Mouse (Mus musculus): ENCODE measurements around the gene Gpbp1. TPM values are rescaled to one million over a fixed set of nuclear protein-coding genes. Genes with fewer than 3 reads are reported as not detected.

The Gpbp1 gene
- total and polyA plus RNA-seq, 3 experiments: 4.4 to 50.9 (median 49.1) TPM

- Histone ChIP-seq H3K36me3 (ENCODE audit: control insufficient read depth, insufficient read depth, low read length) (no peaks in the 10 kb centered on the region), H3K79me2 (replicated peaks; ENCODE audit: control insufficient read depth, insufficient read depth, low read length) (no peaks in the 10 kb centered on the region), H3K9ac (ENCODE audit: low read depth, low read length) (no peak overlapping the region), H3K4me1 (ENCODE audit: control insufficient read depth, insufficient read depth, low read length) (peaks cover 1% of the 10 kb centered on the region; the same call in 1 of the 2 replicates), H3K27ac (no peak overlapping the region), H3K27me3 (ENCODE audit: control insufficient read depth, insufficient read depth, low read length) (no peaks in the 10 kb centered on the region), H3K4me3 (no peak overlapping the region)
- TF ChIP-seq CTCF (IDR thresholded peaks at IDR 0.05) (no peak), EP300 (IDR thresholded peaks at IDR 0.05; ENCODE audit: insufficient read depth, low read depth, low read length) (no peak), POLR2A (IDR thresholded peaks at IDR 0.05; ENCODE audit: insufficient read depth, low read depth, low read length) (no peak)
- no peak for DNase-seq
- 52% methylated on average over 9 of the region's 9 CpGs for WGBS
- intact Hi-C loops (cut with DNase I): no loop called here
These were observed 83.0 kb downstream of the Gpbp1 start for GRCm38 (mm10) chr13:111406859-111407389.

DNA sequence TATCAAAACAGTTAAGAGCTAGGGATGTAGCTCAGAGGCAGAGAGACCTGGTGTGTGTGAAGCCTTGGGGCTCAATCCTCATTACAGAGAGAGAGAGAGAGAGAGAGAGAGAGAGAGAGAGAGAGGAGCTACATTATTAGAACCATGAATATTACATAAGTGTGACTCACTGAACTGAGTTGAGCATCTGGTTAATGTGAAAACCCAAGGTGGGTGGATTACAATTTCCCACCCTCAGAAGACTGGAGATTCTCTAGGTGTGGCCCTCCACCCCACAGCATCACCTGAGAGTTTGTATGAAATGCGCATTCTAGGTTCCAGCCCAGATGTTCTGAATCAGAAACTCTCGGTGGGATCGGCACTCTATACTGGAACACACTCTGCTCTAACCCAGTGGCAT is 84.0 kb downstream of the Gpbp1 start:
- WGBS: 85% methylated on average over 3 of the region's 3 CpGs
- no peak for TF ChIP-seq POLR2A (IDR thresholded peaks at IDR 0.05; ENCODE audit: insufficient read depth, low read depth, low read length)
- no peak for TF ChIP-seq CTCF (IDR thresholded peaks at IDR 0.05)
- no peaks in the 10 kb centered on the region for H3K36me3 ChIP-seq (ENCODE audit: control insufficient read depth, insufficient read depth, low read length)
- no peak for DNase-seq
- H3K4me1 ChIP-seq (ENCODE audit: control insufficient read depth, insufficient read depth, low read length): peaks cover 1% of the 10 kb centered on the region; the same call in 1 of the 2 replicates
- H3K27ac ChIP-seq: no peak overlapping the region
- no peak overlapping the region for H3K4me3 ChIP-seq
- no peaks in the 10 kb centered on the region for H3K27me3 ChIP-seq (ENCODE audit: control insufficient read depth, insufficient read depth, low read length)
- intact Hi-C loops (cut with DNase I): no loop called here
- H3K9ac ChIP-seq (ENCODE audit: low read depth, low read length): no peak overlapping the region
- H3K79me2 ChIP-seq (replicated peaks; ENCODE audit: control insufficient read depth, insufficient read depth, low read length): no peaks in the 10 kb centered on the region

GRCm38 (mm10) chr13:111397600-111398151 is 92.2 kb downstream of the Gpbp1 start:
- H3K79me2 ChIP-seq (replicated peaks; ENCODE audit: control insufficient read depth, insufficient read depth, low read length): no peaks in the 10 kb centered on the region
- TF ChIP-seq POLR2A (IDR thresholded peaks at IDR 0.05; ENCODE audit: insufficient read depth, low read depth, low read length): no peak
- TF ChIP-seq EP300 (IDR thresholded peaks at IDR 0.05; ENCODE audit: insufficient read depth, low read depth, low read length): no peak
- no peak for TF ChIP-seq CTCF (IDR thresholded peaks at IDR 0.05)
- H3K4me1 ChIP-seq (ENCODE audit: control insufficient read depth, insufficient read depth, low read length): no peaks in the 10 kb centered on the region
- no peaks in the 10 kb centered on the region for H3K36me3 ChIP-seq (ENCODE audit: control insufficient read depth, insufficient read depth, low read length)
- H3K27me3 ChIP-seq (ENCODE audit: control insufficient read depth, insufficient read depth, low read length): no peaks in the 10 kb centered on the region
- no peak overlapping the region for H3K27ac ChIP-seq
- 25% methylated on average over 5 of the region's 5 CpGs for WGBS
- no peak overlapping the region for H3K4me3 ChIP-seq
- intact Hi-C loops (cut with DNase I): no loop called here
- no peak overlapping the region; the same call in 1 of the 2 replicates for H3K9ac ChIP-seq (ENCODE audit: low read depth, low read length)
- DNase-seq: no peak

- H3K27me3 ChIP-seq (ENCODE audit: control insufficient read depth, insufficient read depth, low read length): no peaks in the 10 kb centered on the region
- no peak for TF ChIP-seq EP300 (IDR thresholded peaks at IDR 0.05; ENCODE audit: insufficient read depth, low read depth, low read length)
- TF ChIP-seq POLR2A (IDR thresholded peaks at IDR 0.05; ENCODE audit: insufficient read depth, low read depth, low read length): no peak
- no peak for TF ChIP-seq CTCF (IDR thresholded peaks at IDR 0.05)
- intact Hi-C loops (cut with DNase I): no loop called here
- WGBS: 53% methylated on average over 7 of the region's 7 CpGs
- H3K4me1 ChIP-seq (ENCODE audit: control insufficient read depth, insufficient read depth, low read length): no peaks in the 10 kb centered on the region
- H3K36me3 ChIP-seq (ENCODE audit: control insufficient read depth, insufficient read depth, low read length): no peaks in the 10 kb centered on the region
- H3K4me3 ChIP-seq: no peak overlapping the region
- no peak for DNase-seq
- H3K79me2 ChIP-seq (replicated peaks; ENCODE audit: control insufficient read depth, insufficient read depth, low read length): no peaks in the 10 kb centered on the region
- H3K9ac ChIP-seq (ENCODE audit: low read depth, low read length): no peak overlapping the region
- H3K27ac ChIP-seq: no peak overlapping the region
These were observed 92.8 kb downstream of the Gpbp1 start for GRCm38 (mm10) chr13:111397061-111397460.

DNA sequence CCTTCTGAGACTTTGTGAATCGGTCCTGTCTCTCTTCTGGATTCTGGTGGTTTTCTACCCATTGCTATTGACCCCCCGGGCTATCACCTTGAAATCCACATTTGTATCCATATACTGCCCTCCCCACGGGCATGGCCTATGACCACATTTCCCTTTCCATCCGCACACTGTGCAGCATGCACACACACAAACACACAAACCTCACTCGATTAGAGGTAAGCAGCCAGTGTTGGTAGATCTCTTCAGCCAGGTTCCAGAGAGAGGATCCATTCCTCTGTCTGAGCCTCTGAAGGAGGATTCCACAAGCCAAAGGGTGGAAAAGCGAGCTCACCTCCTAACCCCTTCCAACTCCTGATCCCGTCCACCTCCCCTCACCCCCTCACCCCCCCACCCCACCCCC is 94.4 kb downstream of the Gpbp1 start:
- intact Hi-C loops (cut with DNase I): no loop called here
- H3K9ac ChIP-seq (ENCODE audit: low read depth, low read length): no peak overlapping the region
- H3K36me3 ChIP-seq (ENCODE audit: control insufficient read depth, insufficient read depth, low read length): no peaks in the 10 kb centered on the region
- H3K27ac ChIP-seq: no peak overlapping the region
- DNase-seq: no peak
- TF ChIP-seq POLR2A (IDR thresholded peaks at IDR 0.05; ENCODE audit: insufficient read depth, low read depth, low read length) (no peak), EP300 (IDR thresholded peaks at IDR 0.05; ENCODE audit: insufficient read depth, low read depth, low read length) (no peak), CTCF (IDR thresholded peaks at IDR 0.05) (no peak)
- H3K27me3 ChIP-seq (ENCODE audit: control insufficient read depth, insufficient read depth, low read length): no peaks in the 10 kb centered on the region
- no peaks in the 10 kb centered on the region for H3K79me2 ChIP-seq (replicated peaks; ENCODE audit: control insufficient read depth, insufficient read depth, low read length)
- no peak overlapping the region for H3K4me3 ChIP-seq
- H3K4me1 ChIP-seq (ENCODE audit: control insufficient read depth, insufficient read depth, low read length): no peaks in the 10 kb centered on the region
- WGBS: 95% methylated on average over 7 of the region's 7 CpGs

GRCm38 (mm10) chr13:111394904-111395303 is 95.0 kb downstream of the Gpbp1 start:
- Histone ChIP-seq H3K27ac (no peak overlapping the region), H3K9ac (ENCODE audit: low read depth, low read length) (no peak overlapping the region), H3K4me1 (ENCODE audit: control insufficient read depth, insufficient read depth, low read length) (no peaks in the 10 kb centered on the region), H3K27me3 (ENCODE audit: control insufficient read depth, insufficient read depth, low read length) (no peaks in the 10 kb centered on the region), H3K36me3 (ENCODE audit: control insufficient read depth, insufficient read depth, low read length) (no peaks in the 10 kb centered on the region), H3K79me2 (replicated peaks; ENCODE audit: control insufficient read depth, insufficient read depth, low read length) (no peaks in the 10 kb centered on the region), H3K4me3 (no peak overlapping the region)
- 47% methylated on average over 4 of the region's 4 CpGs for WGBS
- no peak for TF ChIP-seq EP300 (IDR thresholded peaks at IDR 0.05; ENCODE audit: insufficient read depth, low read depth, low read length)
- TF ChIP-seq POLR2A (IDR thresholded peaks at IDR 0.05; ENCODE audit: insufficient read depth, low read depth, low read length): no peak
- TF ChIP-seq CTCF (IDR thresholded peaks at IDR 0.05): no peak
- intact Hi-C loops (cut with DNase I): no loop called here
- no peak for DNase-seq

Data from heart, adult 2 months (tissue).